Mouse (Mus musculus): ENCODE measurements around the gene Arhgap33.

- TF ChIP-seq CTCF (IDR thresholded peaks at IDR 0.05; ENCODE audit: low read depth) (no peak), EP300 (IDR thresholded peaks at IDR 0.05; ENCODE audit: low read depth) (no peak)
Measured at GRCm38 (mm10) chr7:30579950-30580349, 45.1 kb upstream of the Arhgap33 start.

Data from liver, embryonic 14.5 days (tissue).